Mouse (Mus musculus) spleen, postnatal 14 days (tissue): ENCODE data around the gene Tescl.
A peak's percentile ranks its signal among the peaks of the same experiment; 100 is the strongest.

Experiments
- DNase-seq, 2 experiments: peaks; one replicate each; pipeline ENCODE4 v3.0.0; 2021 to 2022; ENCODE audit warnings: low spot score in 2 of 2

Tescl gene

GRCm38 (mm10) chr7:24333304-24333986 lies at the start of gene Tescl:
TSS of gene Tescl (minus strand) at chr7:24333936.
- DNase-seq = no peak

- no peak for DNase-seq
Measured at GRCm38 (mm10) chr7:24382730-24383372, 49.1 kb upstream of the Tescl start.

GRCm38 (mm10) chr7:24380370-24380769 lies 46.6 kb upstream of the Tescl start:
- DNase-seq = no peak

- DNase-seq = peak in 1 of 2 experiments; percentile 23
Measured at GRCm38 (mm10) chr7:24379934-24380333, 46.2 kb upstream of the Tescl start.

- no peak for DNase-seq
Measured at GRCm38 (mm10) chr7:24378049-24378701, 44.4 kb upstream of the Tescl start.

- DNase-seq = peak; percentile 83 to 85
Measured at GRCm38 (mm10) chr7:24377091-24377865, 43.5 kb upstream of the Tescl start.

- no peak for DNase-seq
Measured at GRCm38 (mm10) chr7:24376456-24376855, 42.7 kb upstream of the Tescl start.

GRCm38 (mm10) chr7:24373538-24374379 lies 40.0 kb upstream of the Tescl start:
- DNase-seq = peak; percentile 60 to 67

GRCm38 (mm10) chr7:24372786-24373185 lies 39.0 kb upstream of the Tescl start:
- peak in 1 of 2 experiments; percentile 24 for DNase-seq

GRCm38 (mm10) chr7:24372300-24372699 lies 38.6 kb upstream of the Tescl start:
- peak; percentile 58 to 62 for DNase-seq

GRCm38 (mm10) chr7:24371809-24372145 lies 38.0 kb upstream of the Tescl start:
- no peak for DNase-seq

GRCm38 (mm10) chr7:24371012-24371808 lies 37.5 kb upstream of the Tescl start:
- DNase-seq = peak; percentile 51 to 62

GRCm38 (mm10) chr7:24369731-24370541 lies 36.2 kb upstream of the Tescl start, which contains the start of gene Kcnn4:
TSS of gene Kcnn4 (plus strand) at chr7:24370263.
- peak; percentile 45 to 48 for DNase-seq

- DNase-seq = no peak
Measured at GRCm38 (mm10) chr7:24368946-24369345, 35.2 kb upstream of the Tescl start.

GRCm38 (mm10) chr7:24368226-24368625 lies 34.5 kb upstream of the Tescl start:
- DNase-seq = no peak

GRCm38 (mm10) chr7:24366716-24367632 lies 33.2 kb upstream of the Tescl start:
- DNase-seq = no peak

GRCm38 (mm10) chr7:24365258-24366014 lies 31.7 kb upstream of the Tescl start:
- DNase-seq = no peak

GRCm38 (mm10) chr7:24364827-24365226 lies 31.1 kb upstream of the Tescl start:
- DNase-seq = peak; percentile 84 to 88
